Mouse (Mus musculus) olfactory bulb, adult 2 months (tissue): ENCODE measurements at regions not wholly inside any gene's neighbourhood (a gene's known extent, or its start where the extent isn't known, plus 50 kb on each side); places are given as distances from the start of the nearest gene placed in this dataset.

Experiments
- CTCF ChIP-seq: fragments of 200-500 bp; IDR thresholded peaks from 2 replicates; pipeline ENCODE4 v1.5.1; 2012; ENCODE audit warnings: low read depth, mild to moderate bottlenecking, low read length, moderate library complexity; ENCODE audit not compliant: insufficient read depth
- POLR2A ChIP-seq: fragments of 200-500 bp; IDR thresholded peaks from 2 replicates; pipeline ENCODE4 v1.6.1; 2012; ENCODE audit warnings: mild to moderate bottlenecking, low read depth, low read length, moderate library complexity; ENCODE audit not compliant: insufficient read depth

DNA sequence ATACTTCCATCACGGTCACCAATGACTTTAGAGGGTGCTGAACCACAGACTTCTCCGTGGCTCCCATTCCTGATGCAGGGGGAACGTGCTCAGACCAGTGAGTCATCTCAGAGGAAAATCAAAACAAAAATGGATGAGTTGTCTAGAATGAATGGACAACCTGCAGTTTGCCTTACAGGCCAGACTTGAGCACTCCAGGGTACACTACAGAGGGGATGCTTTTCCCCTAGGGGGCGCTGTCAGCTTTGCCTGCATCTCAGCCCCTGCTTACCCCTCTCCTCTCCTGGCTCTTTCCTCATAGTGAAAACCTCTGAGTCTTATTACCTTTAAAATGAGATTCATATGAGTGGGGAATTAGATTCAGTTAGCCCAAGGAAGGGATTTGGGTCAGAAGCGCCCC lies 75.4 kb upstream of the Wscd1 start:
- TF ChIP-seq CTCF = peak; percentile 19; the same call in 1 of the 2 replicates
- TF ChIP-seq POLR2A = no peak
